Mouse (Mus musculus) midbrain, embryonic 16.5 days (tissue): ENCODE results near the gene Bcl2l10. TPM values are rescaled to one million over a fixed set of nuclear protein-coding genes. Genes with fewer than 3 reads are reported as not detected.

Source experiments
- ATAC-seq: fragments of 200-750 bp; cut with Nextera tagmentation; 2 replicates; pipeline ENCODE4 v1.8.0; 2017; ENCODE audit warnings: moderate TSS enrichment
- H3K27ac ChIP-seq: fragments of 300-500 bp; sonication (generic); 2 replicates; pipeline ENCODE4 v1.5.1; 2014; ENCODE audit warnings: mild to moderate bottlenecking, low read length, mixed read lengths
- H3K27me3 ChIP-seq: fragments of 300-500 bp; sonication (generic); 2 replicates; pipeline ENCODE4 v1.6.1; 2014; ENCODE audit warnings: low read depth, low read length, mixed read lengths; ENCODE audit not compliant: control insufficient read depth, insufficient read depth
- H3K36me3 ChIP-seq: fragments of 300-500 bp; sonication (generic); 2 replicates; pipeline ENCODE4 v1.6.1; 2014; ENCODE audit warnings: mild to moderate bottlenecking, low read length, moderate library complexity, mixed read lengths; ENCODE audit not compliant: control insufficient read depth, insufficient read depth
- H3K4me1 ChIP-seq: fragments of 300-500 bp; sonication (generic); 2 replicates; pipeline ENCODE4 v1.6.1; 2014; ENCODE audit warnings: mild to moderate bottlenecking, low read length, mixed read lengths; ENCODE audit not compliant: control insufficient read depth, insufficient read depth
- H3K4me2 ChIP-seq: fragments of 300-500 bp; sonication (generic); 2 replicates; pipeline ENCODE4 v1.6.1; 2014; ENCODE audit warnings: mild to moderate bottlenecking, low read length, mixed read lengths
- H3K4me3 ChIP-seq: fragments of 300-500 bp; sonication (generic); 2 replicates; pipeline ENCODE4 v1.5.1; 2014; ENCODE audit warnings: low read depth, mild to moderate bottlenecking, low read length, moderate library complexity, mixed read lengths
- H3K9ac ChIP-seq: fragments of 300-500 bp; sonication (generic); 2 replicates; pipeline ENCODE4 v1.6.1; 2014; ENCODE audit warnings: low read depth, low read length, mixed read lengths
- H3K9me3 ChIP-seq: fragments of 300-500 bp; sonication (generic); replicated peaks from 2 replicates; pipeline ENCODE4 v1.6.1; 2014; ENCODE audit warnings: mild to moderate bottlenecking, low read length, mixed read lengths; ENCODE audit not compliant: control insufficient read depth, poor library complexity, severe bottlenecking
- WGBS: fragments of 180-500 bp; shearing (Covaris S2); extraction: QIAGEN DNeasy Blood & Tissue Kit; methylation state at CpG from one replicate; pipeline ENCODE4 v1.1.7; 2014; 5-methylcytosine and 5-hydroxymethylcytosine counted together
- polyA plus RNA-seq: library from polyadenylated mRNA; unstranded; fragments of >200 nt; fragmentation: Nextera tagmentation; extraction: Ambion mirVana; gene quantifications from 2 replicates; pipeline ENCODE4 v1.2.1, GENCODE M21; 2015

Gene Bcl2l10
- not detected in 2 replicates for polyA plus RNA-seq

- no peak within 1 kb of the TSS for H3K4me2 ChIP-seq
- H3K4me1 ChIP-seq: no peaks in the 10 kb centered on the region
- peaks cover 21% of the 10 kb centered on the region for H3K36me3 ChIP-seq
- no peaks in the 10 kb centered on the region for H3K9me3 ChIP-seq
- H3K27ac ChIP-seq: no peak within 1 kb of the TSS
- H3K9ac ChIP-seq: no peak within 1 kb of the TSS
- H3K4me3 ChIP-seq: no peak within 1 kb of the TSS
- WGBS: 93% methylated on average over 5 of the region's 5 CpGs
- no peak for ATAC-seq
- no peaks in the 10 kb centered on the region for H3K27me3 ChIP-seq
These were observed at the start of gene Bcl2l10 for GRCm38 (mm10) chr9:75347458-75347857. Bcl2l10 (plus strand) TSS chr9:75347758.

GRCm38 (mm10) chr9:75299342-75299741, 48.2 kb upstream of the Bcl2l10 start:
- 86% methylated on average over 2 of the region's 2 CpGs for WGBS
- Histone ChIP-seq H3K27ac (no peak overlapping the region), H3K27me3 (no peaks in the 10 kb centered on the region), H3K4me3 (no peak overlapping the region), H3K9me3 (no peaks in the 10 kb centered on the region), H3K4me1 (no peaks in the 10 kb centered on the region), H3K36me3 (no peaks in the 10 kb centered on the region), H3K9ac (no peak overlapping the region), H3K4me2 (no peak overlapping the region)
- no peak for ATAC-seq

- Histone ChIP-seq H3K4me3 (no peak overlapping the region), H3K9ac (no peak overlapping the region), H3K27me3 (no peaks in the 10 kb centered on the region), H3K27ac (no peak overlapping the region), H3K9me3 (no peaks in the 10 kb centered on the region), H3K4me2 (no peak overlapping the region), H3K36me3 (no peaks in the 10 kb centered on the region), H3K4me1 (no peaks in the 10 kb centered on the region)
- ATAC-seq: no peak
- 82% methylated on average over 2 of the region's 2 CpGs for WGBS
These were observed 44.5 kb upstream of the Bcl2l10 start for GRCm38 (mm10) chr9:75303033-75303432.

- Histone ChIP-seq H3K4me2 (peak overlapping the region; percentile 29), H3K4me3 (no peak overlapping the region; the same call in 1 of the 2 replicates), H3K9ac (no peak overlapping the region), H3K27ac (no peak overlapping the region), H3K9me3 (no peaks in the 10 kb centered on the region), H3K4me1 (no peaks in the 10 kb centered on the region), H3K36me3 (no peaks in the 10 kb centered on the region), H3K27me3 (no peaks in the 10 kb centered on the region)
- no peak for ATAC-seq
- 41% methylated on average over 16 of the region's 16 CpGs for whole genome bisulfite sequencing
These were observed 43.8 kb upstream of the Bcl2l10 start for GRCm38 (mm10) chr9:75303701-75304261.

- WGBS: 30% methylated on average over 7 of the region's 7 CpGs
- no peak for ATAC-seq
- no peak overlapping the region for H3K9ac ChIP-seq
- peak overlapping the region; percentile 29; the same call in 1 of the 2 replicates for H3K4me2 ChIP-seq
- no peak overlapping the region for H3K4me3 ChIP-seq
- no peaks in the 10 kb centered on the region for H3K27me3 ChIP-seq
- H3K36me3 ChIP-seq: no peaks in the 10 kb centered on the region
- H3K9me3 ChIP-seq: no peaks in the 10 kb centered on the region
- no peak overlapping the region for H3K27ac ChIP-seq
- no peaks in the 10 kb centered on the region for H3K4me1 ChIP-seq
These were observed 43.3 kb upstream of the Bcl2l10 start for GRCm38 (mm10) chr9:75304286-75304685.

- Histone ChIP-seq H3K4me1 (no peaks in the 10 kb centered on the region), H3K4me2 (no peak within 1 kb of the TSS), H3K4me3 (no peak within 1 kb of the TSS), H3K27me3 (no peaks in the 10 kb centered on the region), H3K9ac (no peak within 1 kb of the TSS), H3K9me3 (no peaks in the 10 kb centered on the region), H3K27ac (no peak within 1 kb of the TSS), H3K36me3 (no peaks in the 10 kb centered on the region)
- no peak for ATAC-seq
- 61% methylated on average over 11 of the region's 11 CpGs for WGBS
These were observed 41.2 kb upstream of the Bcl2l10 start, which contains the start of gene Gnb5 for GRCm38 (mm10) chr9:75306126-75306898. Gnb5 (plus strand) TSS chr9:75306288.

GRCm38 (mm10) chr9:75307015-75307414, 40.5 kb upstream of the Bcl2l10 start:
- Histone ChIP-seq H3K9ac (no peak overlapping the region), H3K9me3 (no peaks in the 10 kb centered on the region), H3K4me3 (no peak overlapping the region), H3K27ac (no peak overlapping the region), H3K27me3 (no peaks in the 10 kb centered on the region), H3K36me3 (no peaks in the 10 kb centered on the region), H3K4me2 (no peak overlapping the region), H3K4me1 (no peaks in the 10 kb centered on the region)
- no peak for ATAC-seq
- WGBS: 86% methylated on average over 5 of the region's 5 CpGs

- peaks cover 2% of the 10 kb centered on the region; the same call in 1 of the 2 replicates for H3K4me1 ChIP-seq
- no peak overlapping the region for H3K4me3 ChIP-seq
- no peaks in the 10 kb centered on the region for H3K27me3 ChIP-seq
- no peaks in the 10 kb centered on the region for H3K9me3 ChIP-seq
- no peak overlapping the region for H3K4me2 ChIP-seq
- ATAC-seq: no peak
- no peaks in the 10 kb centered on the region for H3K36me3 ChIP-seq
- no peak overlapping the region for H3K27ac ChIP-seq
- H3K9ac ChIP-seq: no peak overlapping the region
- WGBS: 61% methylated on average over 5 of the region's 5 CpGs
These were observed 38.9 kb upstream of the Bcl2l10 start for GRCm38 (mm10) chr9:75308621-75309020.

GRCm38 (mm10) chr9:75312008-75312407, 35.5 kb upstream of the Bcl2l10 start:
- Histone ChIP-seq H3K4me1 (peaks cover 17% of the 10 kb centered on the region), H3K27me3 (no peaks in the 10 kb centered on the region), H3K4me3 (no peak overlapping the region), H3K27ac (no peak overlapping the region), H3K36me3 (no peaks in the 10 kb centered on the region), H3K9me3 (no peaks in the 10 kb centered on the region), H3K9ac (no peak overlapping the region), H3K4me2 (no peak overlapping the region)
- 17% methylated on average over 4 of the region's 4 CpGs for WGBS
- ATAC-seq: no peak
